ENCODE assay signal across 8 mouse cellular contexts in genomic region chr5:120503144-120503795, GRCm38 (mm10). TPM values are rescaled to one million over a fixed set of nuclear protein-coding genes. Genes with fewer than 3 reads are reported as not detected.
DNase-seq lines count a peak whose midpoint lies in the region; ATAC-seq lines count a peak whose summit lies in the region.

TSS of gene Plbd2 (minus strand) at chr5:120503625.

- peaks cover 13% of the 10 kb centered on the region for H3K36me3 ChIP-seq in embryonic facial prominence, embryonic 10.5 days (replicated peaks)
- peaks cover 10% of the 10 kb centered on the region; the same call in 1 of the 2 replicates for H3K36me3 ChIP-seq in limb, embryonic 13.5 days
- no peaks in the 10 kb centered on the region for H3K36me3 ChIP-seq in midbrain, embryonic 15.5 days (replicated peaks)

- peak; percentile 60 for ATAC-seq in limb, embryonic 13.5 days (ENCODE audit: low FRiP score, low read depth)
- peak; percentile 79 for ATAC-seq in midbrain, embryonic 15.5 days (replicated peaks)

- H3K4me3 ChIP-seq in embryonic facial prominence, embryonic 10.5 days: peak within 1 kb of the TSS; percentile 97
- peak within 1 kb of the TSS; percentile 90 for H3K4me3 ChIP-seq in limb, embryonic 13.5 days
- H3K4me3 ChIP-seq in midbrain, embryonic 15.5 days: peak within 1 kb of the TSS; percentile 90

- peak within 1 kb of the TSS; percentile 92 for H3K9ac ChIP-seq in limb, embryonic 13.5 days
- H3K9ac ChIP-seq in midbrain, embryonic 15.5 days: peak within 1 kb of the TSS; percentile 89

- WGBS in embryonic facial prominence, embryonic 10.5 days: under 1% methylated on average over 55 of the region's 55 CpGs
- under 1% methylated on average over 44 of the region's 55 CpGs for WGBS in limb, embryonic 13.5 days
- WGBS in midbrain, embryonic 15.5 days: under 1% methylated on average over 48 of the region's 55 CpGs

- H3K27ac ChIP-seq in embryonic facial prominence, embryonic 10.5 days (replicated peaks): peak within 1 kb of the TSS; percentile 83
- H3K27ac ChIP-seq in limb, embryonic 13.5 days: no peak within 1 kb of the TSS
- 0 out of 2 replicates have a peak within 1 kb of the TSS, but pooled peaks have one; percentile 51 for H3K27ac ChIP-seq in midbrain, embryonic 15.5 days

- H3K4me2 ChIP-seq in limb, embryonic 13.5 days (replicated peaks): peak within 1 kb of the TSS; percentile 97
- H3K4me2 ChIP-seq in midbrain, embryonic 15.5 days: peak within 1 kb of the TSS; percentile 92

- no peaks in the 10 kb centered on the region for H3K9me3 ChIP-seq in embryonic facial prominence, embryonic 10.5 days
- no peaks in the 10 kb centered on the region for H3K9me3 ChIP-seq in limb, embryonic 13.5 days
- H3K9me3 ChIP-seq in midbrain, embryonic 15.5 days: no peaks in the 10 kb centered on the region

- H3K27me3 ChIP-seq in embryonic facial prominence, embryonic 10.5 days (replicated peaks; ENCODE audit: low read depth, poor library complexity, severe bottlenecking): no peaks in the 10 kb centered on the region
- no peaks in the 10 kb centered on the region for H3K27me3 ChIP-seq in limb, embryonic 13.5 days
- no peaks in the 10 kb centered on the region for H3K27me3 ChIP-seq in midbrain, embryonic 15.5 days (replicated peaks)

- DNase-seq in 3134 (ENCODE audit: extremely low read depth, insufficient read length, low spot score): peak; percentile 84
- DNase-seq in adrenal gland, postnatal 14 days: peak; percentile 92
- DNase-seq in embryonic facial prominence, embryonic 10.5 days (ENCODE audit: low spot score): peak; percentile 97
- DNase-seq in heart, adult 18-20 months: peak; percentile 85 to 86
- peak; percentile 86 for DNase-seq in kidney, adult 18-20 months
- DNase-seq in spleen, adult 18-20 months: peak; percentile 67 to 77

- peaks cover 24% of the 10 kb centered on the region for H3K4me1 ChIP-seq in embryonic facial prominence, embryonic 10.5 days
- peaks cover 28% of the 10 kb centered on the region for H3K4me1 ChIP-seq in limb, embryonic 13.5 days
- peaks cover 17% of the 10 kb centered on the region for H3K4me1 ChIP-seq in midbrain, embryonic 15.5 days

RNA-seq across cellular contexts. Expression of gene Plbd2, which starts in this region (rescaled TPM):
- total RNA-seq in adrenal gland, postnatal 14 days (2021): 63.6 and 70.5 TPM in 2 replicates
- 35.5 and 37.8 TPM in 2 replicates for polyA plus RNA-seq in embryonic facial prominence, embryonic 10.5 days (2016; fragmentation: Nextera tagmentation; extraction: Ambion mirVana)
- 10 to 100 TPM; 47.4 to 50.3 TPM for total RNA-seq in heart, adult 18-20 months (2021)
- 55.9 and 58.8 TPM in 2 replicates for polyA plus RNA-seq in limb, embryonic 13.5 days (2015; fragmentation: Nextera tagmentation; extraction: Ambion mirVana)
- 36.8 and 37.2 TPM in 2 replicates for polyA plus RNA-seq in midbrain, embryonic 15.5 days (2015; fragmentation: Nextera tagmentation; extraction: Ambion mirVana)
